Mouse (Mus musculus): Measurements from ENCODE around the gene Zfp691.
A peak's percentile ranks its signal among the peaks of the same experiment; 100 is the strongest.

DNA sequence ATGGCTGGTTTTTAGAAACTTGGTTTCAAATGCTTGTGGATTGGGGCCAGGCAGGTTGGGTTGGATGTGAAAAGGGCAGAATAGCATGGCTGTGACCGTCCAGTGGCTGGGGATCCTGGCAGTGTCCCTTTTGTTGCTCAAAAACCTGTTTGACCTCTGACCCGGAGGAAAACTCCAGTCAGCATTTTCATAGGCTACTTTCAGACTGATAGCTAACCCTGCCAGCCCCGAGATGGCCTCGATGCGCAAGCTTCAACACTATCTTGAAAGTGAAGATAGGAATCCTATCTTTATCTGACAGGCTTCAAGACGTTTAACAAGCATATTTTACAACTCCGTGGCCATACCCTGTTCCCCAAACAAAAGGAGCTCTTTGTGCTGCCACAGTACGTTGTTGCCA is 36.7 kb downstream of the Zfp691 start:
- TF ChIP-seq POLR2A (IDR thresholded peaks at IDR 0.05; ENCODE audit: control insufficient read depth in 1 of 2, insufficient read depth in 1 of 2, low read depth in 1 of 2, low read length in 2 of 2, poor library complexity in 1 of 2) (no peak), CTCF (IDR thresholded peaks at IDR 0.05 in 2 of 3, conservative IDR thresholded peaks at IDR 0.05 in 1 of 3; ENCODE audit: control insufficient read depth in 1 of 3, insufficient read depth in 1 of 3, low read depth in 2 of 3, low read length in 3 of 3, poor library complexity in 1 of 3, severe bottlenecking in 1 of 3) (no peak), EP300 (IDR thresholded peaks at IDR 0.05; ENCODE audit: low read depth in 1 of 2, low read length in 2 of 2) (peak in 1 of 2 experiments; percentile 41; a peak in 1 of 4 replicates), ELF1 (IDR thresholded peaks at IDR 0.05; ENCODE audit: low read depth, low read length) (no peak), RAD21 (IDR thresholded peaks at IDR 0.05; ENCODE audit: low read depth, low read length) (no peak), GATA1 (IDR thresholded peaks at IDR 0.05; ENCODE audit: low read depth, low read length) (peak; percentile 23; the same call in 1 of the 2 replicates), MAX (IDR thresholded peaks at IDR 0.05; ENCODE audit: low read length) (no peak), MAZ (IDR thresholded peaks at IDR 0.05; ENCODE audit: low read depth, low read length) (no peak), POLR2AphosphoS2 (IDR thresholded peaks at IDR 0.05; ENCODE audit: low read length) (no peak), CHD1 (IDR thresholded peaks at IDR 0.05; ENCODE audit: low read depth, low read length) (no peak), GABPA (IDR thresholded peaks at IDR 0.05; ENCODE audit: low read depth, low read length) (no peak), MAFK (IDR thresholded peaks at IDR 0.05; ENCODE audit: borderline replicate concordance, low read depth, low read length) (no peak)
